Mouse (Mus musculus): Measurements from ENCODE around the gene Setd1a. TPM values are rescaled to one million over a fixed set of nuclear protein-coding genes. Genes with fewer than 3 reads are reported as not detected.

Gene Setd1a
- total and polyA plus RNA-seq, 2 experiments from 2014 or later, result 16.4 to 18.0 TPM

GRCm38 (mm10) chr7:127745652-127746493 lies 30.6 kb upstream of the Setd1a start:
- Histone ChIP-seq H3K4me2 (ENCODE audit: low read depth, low read length, poor library complexity, severe bottlenecking) (peak overlapping the region; percentile 83), H3K36me3 (ENCODE audit: insufficient read depth, low read length) (peaks cover 18% of the 10 kb centered on the region), H3K27ac (ENCODE audit: low read depth, low read length) (peak overlapping the region; percentile 82), H3K9me3 (ENCODE audit: low read length) (no peaks in the 10 kb centered on the region), H3K4me1 (ENCODE audit: insufficient read depth, low read length) (no peaks in the 10 kb centered on the region), H3K27me3 (ENCODE audit: insufficient read depth, low read length) (no peaks in the 10 kb centered on the region), H3K9ac (replicated peaks; ENCODE audit: low read length, poor library complexity, severe bottlenecking) (peak overlapping the region; percentile 98), H3K4me3 (ENCODE audit: low read depth, low read length) (peak overlapping the region; percentile 86)
- DNase-seq (ENCODE audit: low spot score), result peak; percentile 100
- under 1% methylated on average over 39 of the region's 39 CpGs for WGBS
- ATAC-seq (ENCODE audit: low FRiP score), result peak; percentile 91
- TF ChIP-seq CTCF (IDR thresholded peaks at IDR 0.05), result peak; percentile 32

DNA sequence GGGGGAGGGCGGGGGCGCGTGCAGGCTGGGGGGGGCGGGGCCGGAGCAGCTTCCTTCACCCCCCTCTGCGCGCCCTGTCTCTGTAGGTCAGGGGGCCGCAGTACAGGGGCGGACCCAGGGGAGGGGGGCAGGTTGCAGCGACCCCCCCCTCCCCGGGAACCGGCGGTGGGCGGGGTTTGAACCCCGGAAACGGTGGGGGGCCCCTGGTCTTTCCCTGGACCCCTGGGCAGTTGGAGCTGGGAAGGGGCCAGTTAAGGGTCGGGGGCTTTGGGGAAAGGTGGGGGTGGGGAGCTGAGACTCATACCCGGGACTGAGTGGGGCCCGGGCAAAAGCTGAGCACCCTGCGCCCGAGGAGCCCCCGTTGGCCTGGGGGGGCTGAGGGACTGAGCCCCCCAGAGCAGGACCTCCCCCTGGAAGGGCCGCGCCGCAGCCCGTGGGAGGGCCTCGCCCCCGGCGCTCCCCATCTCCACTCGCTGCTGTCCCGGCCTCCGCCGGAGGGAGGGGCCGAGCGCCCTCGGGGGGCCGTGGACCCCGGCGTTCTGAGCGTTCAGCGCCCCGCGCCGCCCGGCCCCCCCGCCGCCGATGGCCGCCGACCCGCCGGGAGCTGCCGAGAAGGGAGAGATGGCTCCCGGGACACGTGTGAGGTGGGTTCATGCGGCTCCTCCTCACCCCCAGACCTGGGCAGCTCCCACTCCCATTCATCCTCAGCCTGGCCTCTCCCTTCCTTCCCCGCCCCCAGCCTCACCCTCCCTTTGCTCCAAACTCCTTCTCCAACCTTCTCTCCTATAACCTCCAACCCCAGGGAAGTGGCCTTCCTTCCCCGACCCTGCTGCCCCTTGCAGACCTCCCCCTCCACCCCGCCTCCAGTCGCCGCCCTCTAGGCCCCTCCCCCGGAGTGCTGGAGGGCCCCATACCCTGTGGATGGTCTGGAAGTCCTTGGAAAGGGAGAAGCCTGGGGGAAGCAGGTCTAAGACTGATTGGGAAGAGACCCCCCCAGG lies 29.7 kb upstream of the Setd1a start:
- Histone ChIP-seq H3K4me1 (ENCODE audit: insufficient read depth, low read length) (no peaks in the 10 kb centered on the region), H3K9ac (replicated peaks; ENCODE audit: low read length, poor library complexity, severe bottlenecking) (peak overlapping the region; percentile 98), H3K9me3 (ENCODE audit: low read length) (no peaks in the 10 kb centered on the region), H3K4me3 (ENCODE audit: low read depth, low read length) (peak overlapping the region; percentile 86), H3K36me3 (ENCODE audit: insufficient read depth, low read length) (peaks cover 24% of the 10 kb centered on the region), H3K27ac (ENCODE audit: low read depth, low read length) (peak overlapping the region; percentile 82), H3K27me3 (ENCODE audit: insufficient read depth, low read length) (no peaks in the 10 kb centered on the region), H3K4me2 (ENCODE audit: low read depth, low read length, poor library complexity, severe bottlenecking) (peak overlapping the region; percentile 83)
- TF ChIP-seq CTCF (IDR thresholded peaks at IDR 0.05), result no peak
- 0 out of 2 replicates have a peak, but pooled peaks have one; percentile 1 for ATAC-seq (ENCODE audit: low FRiP score)
- under 1% methylated on average over 26 of the region's 62 CpGs for WGBS
- DNase-seq (ENCODE audit: low spot score), result no peak

GRCm38 (mm10) chr7:127747559-127748234 lies 28.8 kb upstream of the Setd1a start:
- H3K27ac ChIP-seq (ENCODE audit: low read depth, low read length), result peak overlapping the region; percentile 82

GRCm38 (mm10) chr7:127748235-127748560 lies 28.3 kb upstream of the Setd1a start:
- DNase-seq (ENCODE audit: low spot score) (no peak), ATAC-seq (ENCODE audit: low FRiP score) (no peak)
- Histone ChIP-seq H3K4me2 (ENCODE audit: low read depth, low read length, poor library complexity, severe bottlenecking) (peak overlapping the region; percentile 83; the same call in 1 of the 2 replicates), H3K4me3 (ENCODE audit: low read depth, low read length) (no peak overlapping the region), H3K27ac (ENCODE audit: low read depth, low read length) (no peak overlapping the region), H3K36me3 (ENCODE audit: insufficient read depth, low read length) (peaks cover 38% of the 10 kb centered on the region), H3K9ac (replicated peaks; ENCODE audit: low read length, poor library complexity, severe bottlenecking) (no peak overlapping the region), H3K27me3 (ENCODE audit: insufficient read depth, low read length) (no peaks in the 10 kb centered on the region), H3K4me1 (ENCODE audit: insufficient read depth, low read length) (no peaks in the 10 kb centered on the region), H3K9me3 (ENCODE audit: low read length) (no peaks in the 10 kb centered on the region)
- WGBS, result 93% methylated on average over 28 of the region's 28 CpGs
- no peak for TF ChIP-seq CTCF (IDR thresholded peaks at IDR 0.05)

More at GRCm38 (mm10) chr7:127747559-127748234, 28.8 kb upstream of the Setd1a start:
- Histone ChIP-seq H3K36me3 (ENCODE audit: insufficient read depth, low read length) (peaks cover 33% of the 10 kb centered on the region), H3K4me1 (ENCODE audit: insufficient read depth, low read length) (no peaks in the 10 kb centered on the region), H3K4me3 (ENCODE audit: low read depth, low read length) (peak overlapping the region; percentile 86), H3K27me3 (ENCODE audit: insufficient read depth, low read length) (no peaks in the 10 kb centered on the region), H3K9ac (replicated peaks; ENCODE audit: low read length, poor library complexity, severe bottlenecking) (peak overlapping the region; percentile 98), H3K9me3 (ENCODE audit: low read length) (no peaks in the 10 kb centered on the region), H3K4me2 (ENCODE audit: low read depth, low read length, poor library complexity, severe bottlenecking) (peak overlapping the region; percentile 83)
- TF ChIP-seq CTCF (IDR thresholded peaks at IDR 0.05), result no peak
- no peak for DNase-seq (ENCODE audit: low spot score)
- WGBS, result 42% methylated on average over 6 of the region's 6 CpGs
- ATAC-seq (ENCODE audit: low FRiP score), result no peak

Data from midbrain, postnatal 0 days (tissue).